Mouse (Mus musculus): ENCODE results near the gene Yy1.

The Yy1 gene

GRCm38 (mm10) chr12:108768196-108768854 is 24.4 kb upstream of the Yy1 start:
- no peak for DNase-seq (ENCODE audit: low spot score in 2 of 2)

- DNase-seq (ENCODE audit: low spot score in 2 of 2) = no peak
Measured at GRCm38 (mm10) chr12:108780108-108780877, 12.5 kb upstream of the Yy1 start.

GRCm38 (mm10) chr12:108785161-108785560 is 7.6 kb upstream of the Yy1 start:
- no peak for DNase-seq (ENCODE audit: low spot score in 2 of 2)

GRCm38 (mm10) chr12:108787329-108787728 is 5.4 kb upstream of the Yy1 start:
- DNase-seq (ENCODE audit: low spot score in 2 of 2) = no peak

- peak; percentile 65 to 67 for DNase-seq (ENCODE audit: low spot score in 2 of 2)
Measured at GRCm38 (mm10) chr12:108792152-108792545, 624 bp upstream of the Yy1 start.

GRCm38 (mm10) chr12:108793453-108793941 is 724 bp downstream of the Yy1 start:
- no peak for DNase-seq (ENCODE audit: low spot score in 2 of 2)

- DNase-seq (ENCODE audit: low spot score in 2 of 2) = peak; percentile 59 to 65
Measured at GRCm38 (mm10) chr12:108794078-108794711, 1.4 kb downstream of the Yy1 start.

GRCm38 (mm10) chr12:108794979-108795537 is 2.3 kb downstream of the Yy1 start:
- no peak for DNase-seq (ENCODE audit: low spot score in 2 of 2)

- no peak for DNase-seq (ENCODE audit: low spot score in 2 of 2)
Measured at GRCm38 (mm10) chr12:108801613-108802012, 8.8 kb downstream of the Yy1 start.

- no peak for DNase-seq (ENCODE audit: low spot score in 2 of 2)
Measured at GRCm38 (mm10) chr12:108804388-108804787, 11.6 kb downstream of the Yy1 start.

- no peak for DNase-seq (ENCODE audit: low spot score in 2 of 2)
Measured at GRCm38 (mm10) chr12:108808465-108808864, 15.7 kb downstream of the Yy1 start.

GRCm38 (mm10) chr12:108809771-108810170 is 17.0 kb downstream of the Yy1 start:
- DNase-seq (ENCODE audit: low spot score in 2 of 2) = no peak

- no peak for DNase-seq (ENCODE audit: low spot score in 2 of 2)
Measured at GRCm38 (mm10) chr12:108810309-108810708, 17.5 kb downstream of the Yy1 start.

GRCm38 (mm10) chr12:108811133-108811532 is 18.4 kb downstream of the Yy1 start:
- no peak for DNase-seq (ENCODE audit: low spot score in 2 of 2)

GRCm38 (mm10) chr12:108812463-108812862 is 19.7 kb downstream of the Yy1 start:
- no peak for DNase-seq (ENCODE audit: low spot score in 2 of 2)

- DNase-seq (ENCODE audit: low spot score in 2 of 2) = no peak
Measured at GRCm38 (mm10) chr12:108814470-108814869, 21.7 kb downstream of the Yy1 start.

GRCm38 (mm10) chr12:108816569-108816968 is 23.8 kb downstream of the Yy1 start:
- DNase-seq (ENCODE audit: low spot score in 2 of 2) = no peak

GRCm38 (mm10) chr12:108820461-108820860 is 27.7 kb downstream of the Yy1 start:
- no peak for DNase-seq (ENCODE audit: low spot score in 2 of 2)

GRCm38 (mm10) chr12:108823036-108823435 is 30.3 kb downstream of the Yy1 start:
- DNase-seq (ENCODE audit: low spot score in 2 of 2) = no peak

GRCm38 (mm10) chr12:108824225-108824874 is 31.6 kb downstream of the Yy1 start:
- DNase-seq (ENCODE audit: low spot score in 2 of 2) = no peak

GRCm38 (mm10) chr12:108825561-108826224 is 32.9 kb downstream of the Yy1 start:
- no peak for DNase-seq (ENCODE audit: low spot score in 2 of 2)

Measured in right cerebral cortex, postnatal 36 days (tissue).